Mouse (Mus musculus) lung, adult 10 weeks (tissue): ENCODE results near the gene Srpr. TPM values are rescaled to one million over a fixed set of nuclear protein-coding genes. Genes with fewer than 3 reads are reported as not detected.

Experiments
- polyA plus RNA-seq: library from polyadenylated mRNA; stranded (reverse); fragments of 350-450 nt; fragmentation: Illumina TruSeq; extraction: RNeasy Lipid Tissue Mini Kit (QIAGEN cat#74804); gene quantifications from one replicate; pipeline ENCODE4 v1.2.3, GENCODE M21; 2014; ENCODE audit warnings: low read depth, low replicate concordance; ENCODE audit not compliant: insufficient read depth

The Srpr gene
- 61.6 TPM for polyA plus RNA-seq

DNA sequence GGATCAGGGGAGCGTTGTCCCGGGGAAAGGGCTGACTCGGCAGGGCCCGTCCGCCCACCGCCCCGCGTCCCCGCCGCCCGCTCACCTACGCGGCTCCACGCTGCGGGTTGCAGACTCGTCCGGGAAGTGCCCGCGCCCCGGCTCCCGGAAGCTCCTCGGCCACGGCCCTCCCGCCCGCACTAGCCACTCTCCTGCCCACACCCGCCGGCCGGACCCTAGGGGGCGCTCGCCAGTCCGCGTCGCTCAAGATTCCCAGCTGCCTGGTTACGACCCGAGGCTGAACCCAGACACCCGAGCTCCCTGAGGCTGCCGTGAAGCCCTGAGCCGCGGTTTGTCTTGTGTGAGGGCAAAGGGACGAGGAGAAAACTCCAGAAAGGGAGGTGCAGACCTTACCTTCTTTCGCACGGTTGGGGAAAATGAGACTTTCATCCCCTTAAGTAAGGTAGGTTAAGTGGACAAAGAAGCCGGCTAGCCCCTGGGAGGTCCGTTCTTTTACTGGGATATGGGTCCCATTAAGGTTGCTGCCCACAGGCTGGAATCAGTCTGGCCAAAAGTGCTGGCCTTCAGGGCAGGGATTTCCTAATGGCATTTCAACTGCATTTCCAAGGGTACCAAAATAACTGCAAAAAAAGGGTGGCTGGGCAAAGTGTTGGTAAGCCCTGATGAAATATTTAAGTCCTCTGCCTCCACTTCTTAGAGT, at the start of gene Srpr, which contains the start of gene Tirap:
Gene Srpr (plus strand): TSS at position 404 of the 700 bp plus-strand sequence.
Gene Tirap (minus strand): TSS at position 520 of the 700 bp plus-strand sequence.

GRCm38 (mm10) chr9:35175251-35176123, 24.5 kb upstream of the Srpr start, which contains the start of gene Dcps:
TSS of gene Dcps (minus strand) at chr9:35176061.

GRCm38 (mm10) chr9:35210542-35211474, 10.8 kb downstream of the Srpr start, which contains the start of gene Foxred1:
TSS of gene Foxred1 (minus strand) at chr9:35211055.

DNA sequence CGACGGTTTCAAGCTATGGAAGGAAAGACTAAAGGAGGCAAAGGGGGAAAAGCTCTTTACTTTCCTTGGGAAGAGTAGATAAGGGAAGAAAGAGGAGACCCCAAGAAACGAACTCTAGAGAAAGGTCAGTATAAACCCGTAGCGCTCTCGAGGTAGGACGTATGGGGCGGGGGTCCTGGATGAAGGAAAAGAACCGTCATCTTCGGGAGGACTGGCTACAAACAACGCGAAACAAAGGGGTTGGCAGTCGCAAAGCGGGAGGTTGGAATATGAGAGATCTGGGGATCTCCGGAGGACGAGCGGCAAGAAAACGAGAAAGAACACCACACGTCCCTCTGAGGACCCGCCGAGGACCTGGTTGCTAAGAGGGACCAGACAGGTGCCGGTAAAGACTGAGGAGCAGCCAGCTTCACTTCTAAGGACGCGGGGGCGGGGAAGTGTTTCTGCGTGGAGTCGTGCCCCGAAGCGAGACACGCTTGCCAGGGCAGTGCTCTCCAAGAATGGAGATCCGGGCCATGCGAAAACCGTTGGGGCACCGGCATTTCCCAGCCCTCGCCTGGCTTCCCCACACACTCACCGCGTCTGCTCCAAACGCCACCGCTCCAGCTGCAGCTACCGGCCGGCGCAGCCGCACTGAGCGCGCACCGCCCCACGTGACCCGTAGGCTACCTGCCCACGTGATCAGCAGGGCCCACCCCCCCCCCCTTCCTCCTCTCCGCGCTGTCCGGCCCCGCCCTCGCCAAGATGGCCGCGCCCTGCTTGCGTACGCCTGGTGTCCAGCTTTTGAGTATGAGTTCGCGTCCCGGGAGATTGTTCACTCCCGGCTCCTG, 67.4 kb downstream of the Srpr start, which contains the start of the genes Fam118b and Rpusd4:
Gene Fam118b (minus strand): TSS at position 660 of the 830 bp plus-strand sequence.
Gene Rpusd4 (plus strand): TSS at position 720 of the 830 bp plus-strand sequence.

Other genes starting within 250 kb of the Srpr start
- gene St3gal4, start 80.9 kb upstream of the Srpr start, polyA plus RNA-seq, result 35.1 TPM
- 27.4 TPM for gene Dcps, start 24.1 kb upstream of the Srpr start, polyA plus RNA-seq
- 3.4 TPM for gene Tirap, start 116 bp downstream of the Srpr start, polyA plus RNA-seq
- 16.0 TPM for gene Foxred1, start 10.9 kb downstream of the Srpr start, polyA plus RNA-seq
- gene Fam118b, start 67.6 kb downstream of the Srpr start, polyA plus RNA-seq, result 15.4 TPM
- gene Rpusd4, start 67.7 kb downstream of the Srpr start, polyA plus RNA-seq, result 13.8 TPM
- 3.2 TPM for gene Cdon, start 221.0 kb downstream of the Srpr start, polyA plus RNA-seq